Mouse (Mus musculus) brain, embryonic 14.5 days (tissue): ENCODE measurements around the gene Atoh7. TPM values are rescaled to one million over a fixed set of nuclear protein-coding genes. Genes with fewer than 3 reads are reported as not detected.

Experiments
- DNase-seq: peaks from one replicate; pipeline ENCODE4 v3.0.0-alpha.2; 2011; ENCODE audit warnings: low read depth
- CTCF ChIP-seq: fragments of 200-500 bp; IDR thresholded peaks from 2 replicates; pipeline ENCODE4 v1.5.1; 2012; ENCODE audit warnings: inconsistent platforms, mild to moderate bottlenecking, moderate library complexity, borderline replicate concordance; ENCODE audit not compliant: insufficient read depth, insufficient read length; ENCODE audit errors: extremely low read depth
- POLR2A ChIP-seq: fragments of 200-500 bp; IDR thresholded peaks from 2 replicates; pipeline ENCODE4 v1.6.1; 2012; ENCODE audit warnings: mild to moderate bottlenecking, inconsistent platforms, borderline replicate concordance; ENCODE audit not compliant: poor library complexity, insufficient read depth, insufficient read length, severe bottlenecking; ENCODE audit errors: extremely low read depth
- polyA plus RNA-seq: library from polyadenylated mRNA; depleted of rRNA; stranded (reverse); fragments of >200 nt; gene quantifications from 2 replicates; pipeline ENCODE4 v1.2.3, GENCODE M21; 2012

The Atoh7 gene
- polyA plus RNA-seq, 1 experiment = 3.1 TPM

DNA sequence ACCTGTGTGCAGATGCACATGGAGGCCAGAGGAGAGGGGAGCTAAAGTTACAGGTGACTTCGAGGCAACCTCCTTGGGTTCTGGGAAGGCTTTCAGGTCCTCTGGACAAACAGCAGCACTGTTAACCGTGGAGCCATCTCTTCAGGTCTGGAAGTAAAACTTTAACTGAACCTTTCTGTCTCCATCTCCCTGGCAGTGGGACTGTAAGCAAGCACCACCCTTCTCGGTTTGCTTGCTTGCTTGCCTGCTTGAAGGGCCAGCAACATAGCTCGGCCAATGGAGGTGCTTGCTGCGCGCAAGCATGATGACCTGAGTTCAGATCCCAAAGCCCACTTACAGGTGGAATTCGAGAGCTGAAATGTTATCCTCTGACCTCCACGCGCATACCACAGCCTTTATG, 34.9 kb upstream of the Atoh7 start:
- no peak for DNase-seq
- TF ChIP-seq CTCF (no peak), POLR2A (no peak)

DNA sequence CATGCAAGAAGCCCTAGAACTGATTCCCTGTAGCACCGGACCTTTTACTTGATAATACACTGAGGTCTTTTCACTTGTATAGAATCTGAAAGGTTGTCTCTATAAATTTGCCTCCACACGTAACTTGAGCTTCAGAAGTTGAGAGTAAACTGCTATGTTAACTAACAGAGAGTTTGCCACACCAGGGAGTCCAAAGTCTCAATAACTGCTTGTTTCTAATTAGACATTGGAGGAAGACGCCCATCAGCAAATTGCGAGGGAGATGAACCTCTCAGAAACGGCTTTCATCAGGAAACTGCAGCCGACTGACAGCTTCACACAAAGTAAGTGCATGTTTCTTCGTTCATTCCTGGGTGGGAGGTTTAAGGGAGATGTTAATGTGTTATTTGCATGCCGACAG, 33.9 kb upstream of the Atoh7 start:
- DNase-seq = no peak
- TF ChIP-seq CTCF (no peak), POLR2A (no peak)

DNA sequence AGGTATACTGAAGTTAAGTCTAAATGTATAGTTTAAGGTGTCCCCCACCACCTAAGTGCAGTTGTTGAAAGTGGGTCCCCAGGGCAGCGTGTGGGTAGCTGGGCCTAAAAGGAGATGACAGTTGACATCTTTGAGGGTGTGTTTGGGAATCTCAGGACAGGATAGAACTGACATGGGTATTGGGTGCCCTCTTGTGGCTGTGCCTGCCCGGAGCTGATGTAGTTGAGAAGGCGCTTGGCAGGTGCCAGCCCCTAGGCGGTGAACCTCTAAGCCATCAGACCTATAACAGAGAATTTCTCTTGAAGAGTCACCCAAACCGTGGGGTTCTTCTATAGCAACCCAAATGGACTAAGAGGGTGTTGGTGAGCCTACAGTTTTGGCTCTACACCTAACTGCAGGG, 33.5 kb upstream of the Atoh7 start:
- TF ChIP-seq POLR2A (no peak), CTCF (peak; percentile 94)
- DNase-seq = peak; percentile 91

DNA sequence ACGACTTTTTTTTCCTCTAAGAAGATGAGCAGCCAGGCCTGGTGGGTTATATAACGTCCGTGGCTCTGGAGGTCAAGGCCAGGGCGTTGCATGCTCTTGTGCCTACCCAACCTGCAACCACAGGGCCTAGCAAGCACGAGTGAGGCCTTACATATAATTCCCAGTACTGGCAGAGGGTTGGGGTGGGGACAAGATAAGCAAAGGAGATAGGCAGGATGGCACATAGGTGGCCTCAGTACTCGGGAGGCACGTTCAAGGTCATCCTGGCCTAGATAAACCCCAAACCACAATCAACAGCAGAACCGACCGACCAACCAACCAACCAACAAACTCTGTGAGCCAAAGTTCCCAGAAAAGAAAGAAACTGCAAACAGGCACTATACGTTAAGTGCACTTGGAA, 13.1 kb upstream of the Atoh7 start:
- TF ChIP-seq POLR2A = no peak
- TF ChIP-seq CTCF = no peak
- no peak for DNase-seq

DNA sequence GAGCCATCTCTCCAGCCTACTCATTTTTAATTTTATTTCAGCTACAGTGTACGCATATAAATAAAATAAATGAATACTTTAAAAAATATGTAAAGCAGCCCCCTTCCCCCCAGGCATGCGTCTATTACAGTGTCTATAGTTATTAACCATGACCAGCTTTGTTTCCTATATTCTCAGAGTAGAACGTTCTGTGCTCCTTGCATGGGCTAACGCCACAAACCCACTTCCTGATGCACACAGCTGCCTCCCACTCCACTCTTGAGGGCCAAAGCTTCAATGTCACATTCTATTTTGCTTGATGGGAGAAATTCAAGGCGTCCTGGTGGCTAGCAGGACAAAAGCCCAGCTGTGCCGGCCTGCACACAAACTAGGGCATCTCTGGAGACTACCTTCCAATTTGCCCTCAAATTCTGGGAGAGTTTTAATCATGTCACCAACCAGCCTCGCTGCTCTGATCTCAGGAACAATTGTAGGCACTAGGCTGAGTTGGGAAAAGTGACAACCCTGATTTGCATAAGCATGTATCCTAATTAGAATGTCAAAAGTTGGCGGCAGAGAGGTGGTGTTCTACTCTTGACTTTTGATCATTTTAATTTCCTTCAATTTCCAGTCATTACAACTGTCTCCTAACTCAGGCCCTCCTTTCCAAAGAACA, 10.2 kb upstream of the Atoh7 start:
- DNase-seq = peak; percentile 45
- TF ChIP-seq CTCF = no peak
- no peak for TF ChIP-seq POLR2A

DNA sequence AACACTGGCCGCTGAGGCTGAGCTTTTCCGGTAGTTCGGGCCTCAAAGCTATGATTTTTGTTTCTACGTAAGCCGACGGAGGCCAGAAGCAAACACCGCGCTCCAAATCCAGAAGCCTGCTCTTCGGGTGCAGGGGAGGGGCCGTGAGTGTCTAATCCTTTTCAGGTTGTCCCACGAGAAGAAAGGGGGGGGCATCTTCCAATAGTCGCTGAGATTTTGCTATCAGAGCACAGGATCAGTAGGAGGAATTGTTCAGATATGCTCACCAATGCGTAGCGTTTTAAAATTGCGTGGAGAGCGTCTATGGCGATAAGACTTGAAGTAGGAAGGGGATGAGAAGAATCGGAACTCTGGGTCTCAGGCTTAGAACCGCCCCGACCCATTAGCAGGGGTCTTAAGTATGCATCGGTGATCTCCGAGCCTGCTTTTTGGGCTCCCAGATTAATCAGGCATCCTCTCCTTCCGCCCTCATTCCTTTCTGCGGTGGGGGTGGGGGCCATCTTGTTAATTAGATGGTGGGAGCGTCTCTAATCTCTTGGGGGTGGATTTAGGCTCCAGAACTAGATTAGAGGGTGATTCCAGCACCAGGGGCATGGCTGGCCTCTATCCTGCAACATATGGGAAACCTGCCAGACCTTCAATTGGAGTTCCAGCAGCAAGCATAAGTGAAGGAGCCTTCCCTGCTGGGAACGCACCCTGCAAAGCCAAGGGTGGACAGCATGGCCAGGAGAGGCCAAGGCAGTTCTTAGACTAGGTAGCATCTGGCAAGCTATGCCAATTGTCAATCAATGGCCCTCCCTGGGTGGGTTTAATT, 9.5 kb upstream of the Atoh7 start:
- TF ChIP-seq POLR2A (no peak), CTCF (no peak)
- DNase-seq = peak; percentile 51

DNA sequence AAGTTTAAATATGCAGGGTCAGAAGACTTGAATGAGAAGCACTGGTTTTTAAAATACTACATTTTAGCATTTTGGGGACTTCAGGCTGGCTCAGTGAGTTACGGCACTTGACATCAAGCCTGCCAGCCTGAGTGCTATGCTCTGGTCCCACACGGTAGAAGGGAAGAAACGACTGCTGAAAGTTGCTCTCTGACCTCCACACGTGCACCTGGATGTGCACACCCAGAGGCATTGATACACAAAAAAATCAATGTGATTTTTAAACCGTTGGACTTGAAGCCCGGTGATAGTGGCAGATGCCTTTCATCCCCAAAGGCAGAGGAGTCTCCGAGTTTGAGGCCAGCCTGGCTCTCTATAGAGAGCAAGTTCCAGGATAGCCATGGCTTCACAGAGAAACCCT, 7.5 kb upstream of the Atoh7 start:
- no peak for TF ChIP-seq POLR2A
- TF ChIP-seq CTCF = no peak
- DNase-seq = no peak

DNA sequence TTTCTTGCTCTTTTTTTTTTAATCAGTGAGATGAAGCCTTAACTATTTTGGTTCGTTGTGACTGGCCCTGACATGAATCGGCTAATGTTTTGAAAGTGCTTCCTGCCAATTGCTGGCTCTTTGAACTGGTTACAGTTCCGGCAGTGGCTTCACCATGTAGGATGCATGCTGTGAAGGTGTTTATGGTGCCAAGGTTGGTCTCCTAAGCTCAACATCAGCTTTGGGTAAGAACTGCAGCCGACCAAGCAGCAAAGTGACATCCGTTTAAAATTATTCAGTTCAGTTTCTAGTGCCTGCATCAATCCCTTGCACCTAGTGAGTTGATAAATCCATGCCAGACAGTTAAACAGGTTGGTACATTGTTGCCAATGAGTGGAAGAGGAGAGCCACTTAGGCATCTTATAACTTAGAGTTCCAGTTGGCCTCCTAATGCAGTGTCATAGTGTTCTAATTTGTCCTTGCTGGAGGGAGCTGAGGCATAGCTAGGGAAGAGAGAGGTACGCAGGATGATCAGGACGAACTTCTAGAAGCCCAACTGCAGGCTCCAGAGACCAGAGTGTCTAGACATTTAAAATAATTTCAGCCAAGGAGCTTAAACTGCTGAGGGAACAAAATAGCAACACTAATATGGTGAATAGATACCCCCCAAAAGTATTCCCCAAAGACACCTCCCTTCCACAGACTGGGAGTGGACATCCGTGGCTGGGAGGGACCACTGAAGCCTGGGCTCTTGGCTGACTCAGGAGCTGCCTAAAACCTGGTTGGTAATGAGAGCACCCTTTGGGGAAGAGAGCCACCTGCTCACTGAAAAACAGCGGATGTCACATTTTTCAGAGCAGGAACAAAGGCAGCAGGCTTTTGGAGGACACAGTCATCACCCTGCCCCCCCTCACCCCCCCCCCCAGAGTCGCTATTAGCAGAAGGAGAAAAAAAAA, 6.6 kb upstream of the Atoh7 start:
- no peak for TF ChIP-seq POLR2A
- TF ChIP-seq CTCF = no peak
- no peak for DNase-seq

DNA sequence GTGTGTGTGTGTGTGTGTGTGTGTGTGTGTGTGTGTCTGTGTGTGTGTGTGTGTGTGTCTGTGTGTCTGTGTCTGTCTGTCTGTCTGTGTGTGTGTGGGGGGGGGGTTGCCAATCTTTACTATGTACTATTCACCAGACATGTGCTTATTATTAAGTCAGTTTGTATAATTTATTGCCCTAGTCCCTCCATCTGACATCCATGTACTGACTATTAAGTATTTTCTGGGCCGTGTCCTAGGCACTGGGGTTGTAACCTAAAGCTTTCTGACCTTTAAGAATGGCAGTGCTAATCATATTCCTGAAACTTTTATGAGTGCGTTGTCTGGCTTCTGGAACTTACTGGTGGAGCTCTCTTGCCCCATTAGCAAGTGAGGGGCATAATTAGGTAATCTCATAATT, 2.7 kb upstream of the Atoh7 start:
- DNase-seq = no peak
- no peak for TF ChIP-seq CTCF

DNA sequence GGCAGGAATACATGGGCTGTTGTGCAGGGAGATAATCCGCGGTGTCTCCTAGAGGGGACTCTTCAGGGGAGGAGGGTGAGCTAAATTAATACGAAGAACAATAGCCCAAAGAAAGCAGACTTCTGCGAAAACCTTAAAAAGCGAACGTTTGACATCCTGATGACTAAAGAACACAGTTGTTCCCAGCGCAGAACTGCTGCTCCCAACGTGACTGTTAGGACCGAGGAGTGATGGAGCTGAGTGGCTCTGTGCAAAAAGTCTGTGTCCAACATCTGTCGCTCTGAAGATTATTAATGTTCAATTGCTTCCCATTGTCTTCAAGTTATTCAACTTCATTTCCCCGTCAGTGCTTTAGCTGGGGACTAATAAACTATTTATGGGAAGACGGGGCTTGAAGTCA, 1.3 kb upstream of the Atoh7 start:
- TF ChIP-seq POLR2A = no peak
- no peak for TF ChIP-seq CTCF
- no peak for DNase-seq

DNA sequence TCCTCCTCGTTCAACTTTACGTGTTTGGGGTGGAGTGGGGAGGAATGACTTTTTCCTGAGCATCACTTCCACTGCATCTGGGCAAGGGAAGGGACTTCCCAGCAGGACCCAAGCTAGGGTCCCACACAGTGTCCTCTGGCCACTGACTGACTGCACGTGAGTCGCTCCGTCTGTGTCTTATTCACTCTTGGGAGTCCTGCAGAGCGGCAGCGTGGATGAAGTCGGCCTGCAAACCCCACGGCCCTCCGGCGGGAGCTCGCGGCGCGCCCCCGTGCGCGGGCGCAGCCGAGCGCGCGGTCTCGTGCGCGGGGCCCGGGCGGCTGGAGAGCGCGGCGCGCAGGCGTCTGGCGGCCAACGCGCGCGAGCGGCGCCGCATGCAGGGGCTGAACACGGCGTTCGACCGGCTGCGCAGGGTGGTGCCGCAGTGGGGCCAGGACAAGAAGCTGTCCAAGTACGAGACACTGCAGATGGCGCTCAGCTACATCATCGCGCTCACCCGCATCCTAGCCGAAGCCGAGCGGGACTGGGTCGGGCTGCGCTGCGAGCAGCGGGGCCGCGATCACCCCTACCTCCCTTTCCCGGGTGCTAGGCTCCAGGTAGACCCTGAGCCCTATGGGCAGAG, 601 bp downstream of the Atoh7 start:
- peak; percentile 85 for DNase-seq
- TF ChIP-seq CTCF = no peak
- peak; percentile 48; the same call in 1 of the 2 replicates for TF ChIP-seq POLR2A
